Mouse (Mus musculus): ENCODE measurements around the gene Fam43a.
A peak's percentile ranks its signal among the peaks of the same experiment; 100 is the strongest.

The Fam43a gene

DNA sequence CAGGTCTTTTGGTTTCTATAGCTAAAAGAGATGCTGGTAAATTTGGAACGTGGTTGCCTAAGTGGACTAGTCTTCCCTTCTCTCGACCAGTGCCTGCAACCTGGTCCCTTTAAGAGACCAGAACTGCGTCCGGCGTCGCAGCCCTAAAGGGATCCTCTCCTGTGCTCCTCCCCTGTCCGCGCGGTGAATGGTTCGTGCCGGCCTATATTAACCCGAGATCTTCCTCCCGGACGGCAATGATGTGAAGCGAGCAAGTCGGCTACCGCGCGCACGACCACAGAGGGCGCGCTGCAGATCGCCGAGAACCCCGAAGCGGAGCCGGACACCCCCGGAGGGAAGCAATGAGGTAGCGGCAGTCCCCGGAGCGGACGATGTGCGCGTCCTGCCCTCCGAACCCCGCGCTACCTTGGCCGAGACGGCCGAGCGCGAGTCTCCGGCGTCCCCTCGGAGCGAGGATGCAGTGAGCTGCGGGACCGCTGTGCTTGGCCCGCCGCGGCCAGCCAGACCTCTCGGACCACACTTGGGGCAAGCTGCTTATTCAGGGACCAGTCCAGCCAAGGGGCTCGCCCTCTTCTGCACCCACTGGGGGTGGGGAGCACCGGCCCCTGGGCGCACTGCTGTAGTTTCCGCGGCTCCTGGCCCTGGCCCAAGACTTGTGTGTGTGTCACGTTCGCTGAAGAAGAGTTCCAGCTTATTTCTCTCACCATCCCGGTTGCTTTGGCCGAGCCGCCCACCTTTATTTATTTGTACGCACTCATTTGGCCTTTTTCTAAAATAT lies at the start of gene Fam43a:
TSS of gene Fam43a (plus strand) at position 233 of the 778 bp plus-strand sequence.
- peak; percentile 80 for DNase-seq

DNA sequence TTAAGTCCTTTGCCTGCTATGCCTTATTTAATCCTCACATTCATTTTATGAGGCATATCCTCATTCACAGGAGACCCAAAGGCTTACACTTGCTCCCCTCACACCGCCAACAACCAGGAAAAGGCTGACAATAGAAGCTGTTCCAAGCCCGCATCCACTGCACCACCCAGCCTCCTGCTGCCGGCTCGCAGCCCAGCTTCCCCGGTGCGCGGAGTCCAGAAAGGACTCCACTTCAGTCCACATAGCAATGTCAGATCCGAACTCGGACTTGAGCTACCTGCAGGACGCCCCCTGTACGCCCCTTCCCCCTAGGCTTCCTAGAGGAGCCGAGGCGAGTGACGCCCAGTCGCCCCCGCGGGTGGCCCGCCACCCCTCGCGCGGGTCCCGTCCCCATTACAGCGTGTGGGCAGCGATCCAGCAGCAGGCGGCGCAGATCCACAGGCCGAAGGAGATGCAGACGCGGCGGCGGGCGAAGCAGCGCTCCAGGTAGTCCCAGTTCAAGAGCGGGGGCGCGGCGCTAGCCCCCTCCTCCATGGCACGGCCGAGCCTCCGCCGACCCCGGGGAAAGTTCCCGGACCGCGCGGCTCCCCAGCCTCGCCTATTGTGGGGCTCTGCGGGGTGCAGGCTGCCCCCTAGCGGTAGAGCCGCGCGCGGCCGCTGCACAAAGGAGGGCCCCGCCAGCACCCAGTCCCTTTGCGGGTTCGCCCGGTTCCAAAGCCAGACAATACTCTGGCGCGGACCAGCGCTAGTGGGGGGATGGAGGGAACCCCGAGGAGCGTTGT lies 49.4 kb upstream of the Fam43a start:
- peak; percentile 77 for DNase-seq

DNA sequence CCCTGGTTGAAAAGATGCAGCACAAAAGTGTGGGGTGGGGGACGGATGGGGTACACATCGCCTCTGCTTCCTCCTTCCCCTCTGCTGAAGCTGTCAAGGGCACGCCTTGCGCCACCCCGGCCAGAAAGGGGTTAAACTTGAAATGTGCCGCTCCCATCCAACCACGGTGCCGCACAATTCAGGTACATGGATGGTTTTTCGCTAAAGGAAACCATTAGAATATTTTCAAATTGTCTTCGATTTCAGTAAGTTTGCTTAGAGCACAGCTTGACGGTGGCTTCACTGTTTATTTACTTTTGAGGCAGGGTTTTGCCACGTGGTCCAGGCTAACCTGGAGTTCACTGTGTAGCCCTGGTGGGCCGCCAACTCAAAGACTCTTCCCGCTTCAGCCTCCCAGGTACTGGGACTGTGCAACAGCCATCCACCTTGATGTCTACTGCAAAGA lies 48.8 kb upstream of the Fam43a start, which contains the start of gene Tmem44:
TSS of gene Tmem44 (minus strand) at position 95 of the 445 bp plus-strand sequence.
- DNase-seq, result no peak

DNA sequence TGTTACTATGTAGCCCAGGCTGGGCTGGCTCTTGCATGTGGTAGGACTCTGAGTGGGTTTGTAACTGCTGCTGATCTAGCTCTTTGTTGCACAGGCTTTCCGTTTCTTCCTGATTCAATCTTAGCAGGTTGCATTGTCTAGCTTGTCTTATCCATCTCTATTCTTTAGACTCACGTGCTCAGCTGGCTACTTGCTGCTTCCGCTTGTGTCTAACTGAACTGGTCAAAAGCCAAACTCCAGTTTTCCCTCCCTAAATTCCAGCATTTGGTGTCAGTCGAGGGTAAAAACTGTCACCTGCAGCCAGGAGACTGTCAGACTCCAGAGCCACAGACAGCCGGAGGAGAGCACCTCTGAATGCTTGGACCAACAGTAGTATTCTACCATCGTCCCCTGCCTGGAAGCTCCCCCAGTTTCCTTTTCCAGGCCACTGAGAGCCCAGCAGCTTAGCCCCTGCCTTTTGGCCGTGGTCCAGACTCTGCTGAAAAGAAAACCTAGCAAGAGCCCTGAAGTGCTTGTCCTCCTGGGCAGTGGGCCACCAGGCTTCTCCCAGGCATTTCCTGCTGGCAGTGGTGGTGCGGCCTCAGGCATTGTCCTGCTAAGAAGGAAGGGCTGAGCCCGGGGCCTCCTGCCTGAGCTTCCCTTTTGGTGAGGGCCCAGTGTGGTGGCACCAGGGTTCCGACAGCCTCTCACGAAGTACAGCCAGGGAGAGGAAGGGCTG lies 46.7 kb upstream of the Fam43a start:
- peak; percentile 45 for DNase-seq

DNA sequence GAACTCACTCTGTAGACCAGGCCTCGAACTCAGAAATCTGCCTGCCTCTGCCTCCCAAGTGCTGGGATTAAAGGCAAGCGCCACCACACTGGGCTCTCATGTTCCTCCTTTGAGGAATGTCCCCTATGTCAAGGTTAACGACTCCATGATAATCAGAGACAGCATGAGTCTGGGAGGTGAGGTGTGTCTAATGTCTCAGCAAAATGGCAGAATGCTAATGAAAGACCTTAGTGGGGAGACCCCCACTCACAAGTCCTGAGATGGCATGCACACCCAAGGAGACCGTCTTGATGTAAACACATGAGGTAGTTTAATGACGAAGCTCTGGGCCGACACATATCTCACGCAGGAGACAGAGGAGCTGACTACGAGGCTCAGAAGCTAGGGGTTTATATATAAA lies 45.4 kb upstream of the Fam43a start:
- DNase-seq, result no peak

DNA sequence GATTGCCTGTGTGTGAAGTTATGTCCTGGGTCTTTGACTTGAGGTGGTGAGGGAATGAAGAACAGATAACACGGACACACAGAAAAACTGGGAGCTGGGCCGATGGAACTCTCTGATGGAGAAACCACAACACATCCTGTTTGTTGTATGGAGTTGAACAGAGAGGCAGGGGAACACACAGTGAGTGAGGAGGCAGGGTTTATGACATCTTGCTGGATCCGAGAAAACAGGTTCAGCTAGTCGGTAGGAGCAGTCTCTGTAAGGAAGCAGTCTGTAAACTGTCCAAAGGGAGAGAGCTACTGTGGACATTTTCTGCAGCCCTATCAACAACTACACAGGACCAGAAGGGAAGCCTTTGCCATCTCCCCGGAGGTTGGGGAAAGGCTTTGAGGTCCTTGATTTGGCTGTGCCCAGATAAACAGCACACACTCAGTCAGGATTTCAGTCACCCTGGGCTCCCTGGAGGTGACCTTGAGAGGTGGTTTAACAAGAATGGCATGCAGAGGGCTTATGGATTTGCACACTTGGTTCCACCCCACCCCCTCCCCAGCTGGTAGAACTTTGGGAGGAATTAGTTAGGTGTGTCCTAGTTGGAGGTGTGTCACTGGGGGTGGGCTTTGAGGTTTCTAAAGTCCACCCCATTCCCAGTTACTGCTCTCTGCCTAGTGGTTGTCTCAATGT lies 40.1 kb upstream of the Fam43a start:
- DNase-seq, result no peak

DNA sequence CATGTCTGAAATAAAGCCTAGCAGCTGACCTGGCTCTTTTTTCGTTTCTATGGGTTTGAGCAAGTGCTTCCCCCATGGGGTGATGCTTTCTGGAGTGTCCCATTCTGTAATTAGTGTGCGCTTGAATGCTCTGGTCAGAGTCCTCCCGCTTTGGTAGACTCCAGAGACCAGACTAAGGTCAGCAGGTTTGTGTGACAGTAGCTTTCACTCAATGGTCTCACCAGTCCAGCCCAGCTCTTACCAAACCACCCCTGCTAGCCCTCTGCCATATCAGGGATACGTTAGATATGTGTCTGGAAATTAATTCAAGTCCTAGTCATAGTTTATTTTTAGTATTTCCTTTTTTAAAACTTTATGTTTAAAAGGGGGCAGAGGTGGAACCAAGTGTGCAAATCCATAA lies 38.9 kb upstream of the Fam43a start:
- DNase-seq, result no peak

DNA sequence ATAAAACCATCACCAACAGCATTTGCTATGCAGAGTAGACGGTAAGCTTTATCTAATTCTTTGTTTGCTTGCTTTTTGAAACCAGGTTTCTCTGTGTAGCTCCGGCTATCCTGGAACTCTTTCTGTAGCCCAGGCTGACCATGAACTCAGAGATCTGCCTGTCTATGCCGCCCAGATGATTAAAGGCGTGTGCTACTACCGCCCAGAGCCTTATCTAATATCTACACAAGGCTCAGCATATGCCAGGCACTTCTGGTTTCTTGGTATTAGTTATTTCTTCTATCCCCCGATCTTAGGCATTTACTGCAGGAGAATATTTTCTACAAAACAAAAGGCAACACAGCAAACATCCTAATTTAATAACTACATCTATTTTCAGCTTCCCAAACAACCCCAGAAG lies 33.9 kb upstream of the Fam43a start:
- peak; percentile 64 for DNase-seq

DNA sequence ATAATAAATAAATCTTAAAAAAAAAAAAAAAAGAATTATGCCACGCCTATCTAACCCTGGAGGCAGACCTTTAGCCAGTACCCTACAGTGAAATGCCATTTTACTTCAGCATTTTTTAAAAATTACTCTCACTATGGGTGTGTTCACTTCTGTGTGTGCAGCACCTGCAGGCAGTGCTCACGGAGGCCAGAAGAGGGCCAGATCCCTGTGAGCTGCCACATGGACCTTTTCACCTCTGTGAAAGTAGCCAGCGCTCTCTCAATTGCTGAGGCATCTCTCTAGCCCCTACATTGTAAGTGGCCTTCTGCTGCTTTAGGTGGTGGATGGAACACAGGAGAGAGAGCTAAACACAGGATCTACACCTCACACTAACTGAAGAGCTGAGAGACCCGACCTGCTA lies 29.4 kb upstream of the Fam43a start:
- DNase-seq, result no peak

DNA sequence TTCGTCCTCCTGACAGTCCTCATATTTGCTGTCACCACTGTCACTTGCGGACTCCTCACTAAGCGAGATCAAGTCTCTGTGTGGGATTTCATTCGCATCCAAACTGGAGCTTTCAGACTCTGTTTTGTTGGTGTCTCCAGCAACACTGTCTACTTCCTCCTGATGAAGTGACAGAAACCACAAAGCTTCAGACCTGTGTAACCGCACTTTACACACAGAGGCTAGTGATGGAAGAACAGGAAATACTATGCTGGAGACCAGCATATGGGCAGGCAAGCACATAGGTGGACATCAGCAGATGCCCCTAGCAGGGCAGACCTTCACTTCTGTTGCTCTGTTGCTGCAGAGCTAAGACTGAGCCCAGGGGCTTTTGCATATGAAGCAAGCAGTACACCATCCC lies 28.1 kb upstream of the Fam43a start:
- DNase-seq, result no peak

DNA sequence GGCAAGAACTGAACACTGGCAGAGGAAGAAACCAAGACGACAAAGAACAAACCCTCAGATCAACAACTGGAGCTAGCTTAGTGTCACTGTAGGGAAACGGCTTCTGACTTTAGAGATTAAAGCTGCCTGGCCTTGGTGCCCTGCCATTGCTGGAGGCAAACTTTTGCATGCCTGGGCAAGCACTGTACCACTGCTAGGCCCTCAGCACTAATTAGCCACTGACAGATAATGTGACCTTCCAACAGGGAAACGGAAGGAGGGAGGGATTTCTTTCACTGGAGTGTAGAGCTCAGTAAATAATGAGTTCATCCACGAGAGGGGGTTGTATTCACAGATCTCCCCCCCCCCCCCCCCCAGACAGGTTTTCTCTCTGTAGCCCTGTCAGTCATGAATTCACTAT lies 27.3 kb upstream of the Fam43a start:
- DNase-seq, result no peak

DNA sequence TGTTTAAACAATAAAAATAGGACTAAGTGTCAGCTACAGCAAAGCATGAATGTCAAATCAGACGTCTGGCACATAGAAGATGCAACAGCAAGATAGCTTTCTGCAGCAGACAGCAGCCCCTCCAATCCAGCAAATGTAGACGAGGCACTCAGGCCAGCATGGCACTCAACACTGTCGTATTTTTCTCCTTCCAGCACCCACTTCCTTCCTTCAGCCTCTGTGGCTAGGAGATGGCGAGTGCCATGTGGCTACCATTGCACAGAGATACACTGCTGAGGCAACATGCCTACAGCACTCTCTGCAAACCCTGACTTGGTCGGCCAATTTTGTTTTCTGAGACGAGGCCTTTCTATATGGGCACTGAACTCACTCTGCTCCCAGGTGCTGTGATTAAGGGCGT lies 23.7 kb upstream of the Fam43a start:
- no peak for DNase-seq

DNA sequence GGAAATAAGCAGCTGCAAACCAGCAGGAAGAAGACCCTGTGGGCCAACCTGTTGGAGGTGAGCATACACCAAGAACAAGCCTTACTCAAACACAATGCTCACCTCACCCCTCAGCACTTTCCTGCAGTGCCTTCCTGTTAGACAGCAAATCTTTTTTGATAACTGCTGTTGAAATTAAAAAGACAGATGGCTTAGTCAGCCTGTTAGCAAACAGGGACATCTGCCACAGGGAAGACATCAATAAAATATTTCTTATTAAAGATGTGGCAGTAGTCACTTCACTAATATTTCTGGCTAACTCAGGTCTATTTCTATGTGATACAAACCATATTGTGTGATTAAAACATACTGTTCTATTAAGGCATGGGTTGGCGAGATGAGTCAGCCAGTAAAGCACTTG lies 23.1 kb upstream of the Fam43a start:
- DNase-seq, result no peak

DNA sequence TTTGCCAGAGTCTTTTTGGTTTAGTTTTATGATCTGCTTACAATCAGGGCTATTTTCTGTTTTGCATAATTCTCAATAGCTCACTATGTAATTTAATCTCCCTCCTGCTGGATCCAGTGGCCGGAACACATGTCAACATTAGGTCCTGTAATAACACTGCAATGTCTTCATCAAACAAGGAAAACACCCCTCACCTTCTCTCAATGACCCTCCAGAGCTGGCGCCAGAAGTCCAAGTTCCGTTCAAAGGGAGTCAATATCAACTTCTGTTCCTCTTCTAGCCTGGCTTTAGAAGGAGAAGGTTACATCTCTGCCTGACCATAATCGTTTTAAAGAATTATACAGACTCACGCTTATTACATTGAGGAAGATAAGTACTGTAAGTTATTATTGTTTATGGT lies 18.8 kb upstream of the Fam43a start:
- DNase-seq, result no peak

DNA sequence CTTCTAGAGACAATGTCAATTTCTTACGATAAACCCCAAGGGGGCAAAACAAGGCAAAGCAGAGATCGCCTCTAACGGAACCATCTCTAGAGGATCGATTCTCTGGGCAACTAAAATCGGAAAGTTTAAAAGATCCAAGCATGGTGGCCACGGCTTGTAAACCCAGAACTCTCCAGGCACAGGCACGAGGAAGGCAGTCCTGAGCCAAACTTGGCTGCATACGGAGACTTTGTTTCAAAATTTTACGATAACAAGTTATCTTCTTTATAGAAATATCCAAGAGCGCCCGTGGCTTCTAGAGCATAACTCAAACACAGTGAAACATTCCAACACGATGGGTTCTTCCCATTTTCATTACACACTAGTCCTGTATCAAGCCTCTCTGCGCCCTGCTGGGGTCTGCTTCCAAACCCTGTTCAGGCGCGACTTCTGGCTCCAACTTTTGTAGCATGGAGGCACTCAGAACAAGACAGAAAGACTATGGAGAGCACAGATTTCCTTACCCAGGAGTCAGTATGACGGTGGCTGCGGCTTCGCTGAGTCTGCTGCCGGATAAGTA lies 12.5 kb upstream of the Fam43a start:
- no peak for DNase-seq

DNA sequence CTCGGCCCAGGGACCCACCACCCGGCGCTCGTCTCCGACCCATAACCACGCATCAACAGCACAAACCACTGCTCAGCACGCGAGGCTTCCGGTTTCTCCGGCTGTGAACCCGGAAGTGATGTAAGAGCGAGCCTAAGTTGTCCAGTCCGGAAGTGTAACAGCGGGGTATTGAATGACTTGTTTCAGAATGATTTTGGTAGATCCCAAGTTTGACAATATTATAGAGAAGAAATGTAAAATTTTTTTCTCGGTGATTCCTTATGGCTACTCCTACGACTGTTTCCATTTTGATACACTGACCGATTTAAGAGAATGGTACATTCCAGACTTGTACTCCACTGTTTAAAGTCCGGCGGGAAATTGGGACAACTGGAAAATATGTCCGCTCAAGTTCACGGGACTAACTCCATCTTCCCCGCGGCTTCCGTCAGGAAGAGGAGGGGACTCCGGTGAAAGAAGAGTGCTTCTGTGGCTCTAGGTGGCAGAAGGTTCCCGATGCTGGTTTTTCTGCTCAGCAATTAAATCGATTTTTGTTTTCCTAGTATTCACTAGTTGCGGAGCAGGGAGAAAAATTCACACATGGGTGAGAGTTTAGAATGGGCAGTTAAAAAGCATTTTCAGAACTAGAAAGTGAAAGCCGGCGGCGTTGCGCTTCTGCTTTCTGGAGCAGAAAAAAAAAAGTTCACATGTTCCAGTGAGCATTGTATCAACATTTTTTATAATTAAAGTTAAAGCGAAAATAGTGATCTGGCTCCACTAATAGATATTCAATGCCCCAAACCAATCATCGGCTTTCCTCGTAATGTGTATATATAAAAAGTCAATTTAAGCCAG lies 11.8 kb upstream of the Fam43a start, which contains the start of gene Lsg1:
TSS of gene Lsg1 (minus strand) at position 99 of the 834 bp plus-strand sequence.
- peak; percentile 86 for DNase-seq

DNA sequence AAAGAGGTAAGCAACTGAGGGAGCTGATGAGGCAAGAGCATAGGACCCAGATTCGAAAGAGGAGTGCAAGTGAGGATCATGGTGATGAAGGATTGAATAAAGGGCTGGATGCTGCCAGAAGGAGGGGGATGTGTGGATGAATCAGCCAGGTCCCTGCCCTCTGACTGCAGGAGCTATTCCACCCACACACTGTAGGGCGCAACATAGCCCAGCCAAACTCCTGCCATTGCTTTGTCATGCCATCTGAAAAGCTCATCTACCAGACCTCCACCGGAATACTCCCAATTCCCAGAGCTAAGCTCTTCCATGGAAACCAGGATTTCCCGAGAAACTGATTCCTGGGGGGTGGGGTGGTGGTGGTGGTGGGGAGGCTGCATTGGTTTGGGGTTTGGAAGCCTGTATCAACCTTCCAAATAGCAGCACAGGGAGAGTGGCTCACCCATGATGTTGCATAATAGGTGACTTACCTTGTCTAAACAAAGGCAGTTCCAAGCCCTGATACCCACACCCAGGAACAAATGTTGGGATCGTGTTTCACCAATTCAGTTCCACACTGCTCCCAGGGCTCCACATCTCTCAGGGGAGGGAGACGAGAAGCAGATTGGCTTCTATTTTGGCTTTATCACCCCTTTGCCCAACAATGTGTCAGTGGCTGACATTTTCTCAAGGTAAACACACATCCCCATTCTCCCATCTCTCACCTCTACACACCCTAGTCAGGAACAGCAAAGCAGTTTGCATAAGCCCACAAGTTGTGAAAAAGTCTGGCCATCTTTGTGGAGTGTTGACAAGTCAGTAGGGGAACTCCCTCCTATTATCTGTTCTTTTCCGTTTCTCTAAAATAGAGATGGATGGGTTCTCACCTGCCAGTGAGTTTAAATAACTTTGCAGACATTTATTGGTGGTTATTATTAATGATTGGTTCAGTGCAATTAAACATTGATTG lies 9.0 kb upstream of the Fam43a start:
- DNase-seq, result no peak

DNA sequence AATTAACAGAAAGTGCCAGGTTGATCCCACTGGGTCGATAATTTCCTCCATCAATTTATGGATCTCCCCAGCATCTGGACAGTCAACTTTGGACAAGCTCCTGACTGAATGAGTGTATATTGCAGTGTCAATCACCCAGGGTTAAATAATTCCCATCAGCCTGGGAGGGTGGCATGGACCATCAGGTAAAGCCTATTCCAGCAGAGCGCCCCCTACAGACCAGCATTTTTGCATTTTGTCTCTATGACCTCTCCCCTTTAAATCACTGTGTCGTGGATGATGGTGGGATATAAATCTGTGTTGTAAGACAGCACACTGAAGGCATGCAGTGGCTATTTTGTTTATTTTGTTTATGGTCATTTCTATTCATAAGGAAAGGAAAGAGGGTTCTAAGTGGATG lies 7.5 kb upstream of the Fam43a start:
- DNase-seq, result no peak

DNA sequence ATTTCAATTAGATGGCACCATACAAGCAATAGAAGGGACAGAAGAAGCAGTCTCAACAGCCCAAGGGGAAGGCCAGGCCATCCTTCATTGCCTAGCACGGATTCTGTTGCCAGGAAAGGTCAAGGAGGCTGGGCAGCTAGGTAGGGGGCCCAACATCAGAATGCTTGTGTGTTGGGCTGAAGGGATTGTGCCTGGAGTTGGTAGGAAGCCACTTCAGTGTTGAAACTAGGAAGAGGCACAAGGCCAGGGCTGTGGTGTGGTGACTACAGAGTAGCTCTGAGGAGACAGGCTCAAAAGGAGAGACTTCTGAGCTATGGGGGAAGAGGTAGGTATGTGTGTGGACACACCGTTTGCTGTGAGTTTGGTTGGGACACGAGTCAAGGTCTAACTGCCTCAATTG lies 4.2 kb upstream of the Fam43a start:
- no peak for DNase-seq

DNA sequence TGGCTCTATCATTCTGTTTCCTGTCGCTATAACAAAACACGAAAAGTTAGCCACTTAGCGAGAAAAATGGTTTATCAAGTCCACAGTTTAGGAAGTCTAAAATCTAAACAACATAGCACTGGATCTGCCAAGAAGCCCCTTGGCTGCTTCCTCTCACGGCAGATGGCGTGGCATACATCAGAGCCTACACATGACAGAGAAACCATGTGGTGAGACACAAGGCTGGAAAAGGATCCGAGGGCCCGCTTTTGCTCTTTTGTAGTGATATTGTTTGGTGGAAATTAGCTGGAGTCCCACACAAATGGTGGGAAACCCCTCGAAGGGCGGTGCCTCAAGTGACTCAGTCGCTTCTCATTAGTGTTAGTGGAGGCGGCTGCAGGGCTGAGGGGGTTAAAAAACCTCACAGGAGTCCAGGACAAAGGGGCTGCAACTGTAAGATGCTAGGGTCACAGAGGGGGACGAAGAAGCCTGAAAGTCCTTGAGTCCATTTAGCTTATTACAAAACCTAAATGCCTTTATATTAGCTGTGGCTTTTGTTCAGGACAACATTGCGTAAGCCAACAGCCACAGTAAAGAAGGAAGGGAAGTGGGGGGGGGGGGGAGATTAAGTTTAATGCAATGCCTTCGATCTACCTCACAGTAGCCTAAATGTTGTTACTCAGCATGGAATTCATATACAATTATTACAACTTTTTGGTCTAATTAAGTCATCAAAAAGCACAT lies 3.5 kb upstream of the Fam43a start:
- no peak for DNase-seq
